Mouse (Mus musculus) E14TG2a.4 (cell line): ENCODE data around the gene Ndufa9.

Experiments
- CTCF ChIP-seq: conservative IDR thresholded peaks from 2 replicates; pipeline ENCODE4 v1.5.1; 2014; ENCODE audit warnings: low read length
- NANOG ChIP-seq: IDR thresholded peaks from 2 replicates; pipeline ENCODE4 v1.6.1; 2014; ENCODE audit warnings: borderline replicate concordance, low read length, mixed read lengths
- POU5F1 ChIP-seq: IDR thresholded peaks from 2 replicates; pipeline ENCODE4 v1.6.1; 2014; ENCODE audit warnings: low read length, borderline replicate concordance

DNA sequence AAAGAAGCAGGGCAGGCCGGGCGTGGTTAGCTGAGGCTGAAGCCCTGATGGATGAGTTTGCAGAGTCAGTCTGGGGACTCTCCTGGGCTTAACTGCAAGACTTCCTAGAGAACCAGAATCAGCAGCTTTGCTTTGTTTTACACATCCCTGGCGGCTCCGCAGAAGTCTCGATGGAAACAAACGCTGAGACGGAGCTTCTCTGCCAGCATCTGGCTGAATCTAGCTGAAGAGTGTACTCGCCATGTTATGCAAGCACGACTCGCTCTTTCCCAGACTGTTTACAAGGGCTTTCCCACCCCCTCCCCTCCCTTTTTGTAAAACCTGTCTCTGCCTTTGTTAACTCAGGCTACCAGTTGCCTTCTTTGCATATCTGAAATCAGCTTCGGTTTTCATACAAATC, 46.0 kb downstream of the Ndufa9 start:
- no peak for TF ChIP-seq CTCF
- TF ChIP-seq POU5F1 = no peak
- no peak for TF ChIP-seq NANOG
